Mouse (Mus musculus) kidney, postnatal 4 days (tissue): ENCODE results near the gene Vrk2.

Experiments
- DNase-seq, 2 experiments: peaks; one replicate each; pipeline ENCODE4 v3.0.0; 2021; ENCODE audit warnings: mixed read lengths in 2 of 2

The Vrk2 gene

GRCm38 (mm10) chr11:26593061-26594059 is at the start of gene Vrk2, which contains the start of gene Gm6899:
Vrk2 (minus strand) TSS chr11:26593999.
Gm6899 (plus strand) TSS chr11:26593241.
- peak; percentile 82 to 90 for DNase-seq

GRCm38 (mm10) chr11:26642141-26642540 is 48.3 kb upstream of the Vrk2 start:
- DNase-seq = no peak

GRCm38 (mm10) chr11:26640314-26640785 is 46.6 kb upstream of the Vrk2 start:
- no peak for DNase-seq

GRCm38 (mm10) chr11:26636239-26636638 is 42.4 kb upstream of the Vrk2 start:
- DNase-seq = no peak

GRCm38 (mm10) chr11:26622727-26623126 is 28.9 kb upstream of the Vrk2 start:
- DNase-seq = no peak

GRCm38 (mm10) chr11:26618475-26619223 is 24.9 kb upstream of the Vrk2 start:
- DNase-seq = no peak

GRCm38 (mm10) chr11:26608795-26609194 is 15.0 kb upstream of the Vrk2 start:
- no peak for DNase-seq

- DNase-seq = no peak
Observed at GRCm38 (mm10) chr11:26604061-26604655, 10.4 kb upstream of the Vrk2 start.

GRCm38 (mm10) chr11:26601571-26602175 is 7.9 kb upstream of the Vrk2 start:
- no peak for DNase-seq

- DNase-seq = no peak
Observed at GRCm38 (mm10) chr11:26600692-26601091, 6.9 kb upstream of the Vrk2 start.

GRCm38 (mm10) chr11:26598876-26599275 is 5.1 kb upstream of the Vrk2 start:
- no peak for DNase-seq

- DNase-seq = no peak
Observed at GRCm38 (mm10) chr11:26597761-26598160, 4.0 kb upstream of the Vrk2 start.

GRCm38 (mm10) chr11:26597145-26597544 is 3.3 kb upstream of the Vrk2 start:
- no peak for DNase-seq

GRCm38 (mm10) chr11:26596186-26596585 is 2.4 kb upstream of the Vrk2 start:
- DNase-seq = no peak

- DNase-seq = no peak
Observed at GRCm38 (mm10) chr11:26594487-26594886, 688 bp upstream of the Vrk2 start.

GRCm38 (mm10) chr11:26592395-26593053 is 1.3 kb downstream of the Vrk2 start:
- no peak for DNase-seq

- DNase-seq = no peak
Observed at GRCm38 (mm10) chr11:26587184-26587524, 6.6 kb downstream of the Vrk2 start.

GRCm38 (mm10) chr11:26586367-26587183 is 7.2 kb downstream of the Vrk2 start:
- no peak for DNase-seq

GRCm38 (mm10) chr11:26585409-26586366 is 8.1 kb downstream of the Vrk2 start:
- no peak for DNase-seq

- DNase-seq = no peak
Observed at GRCm38 (mm10) chr11:26551551-26551950, 42.2 kb downstream of the Vrk2 start.
